Mouse (Mus musculus) MEL (cell line): ENCODE results near the gene Sbno2. TPM values are rescaled to one million over a fixed set of nuclear protein-coding genes. Genes with fewer than 3 reads are reported as not detected.
A peak's percentile ranks its signal among the peaks of the same experiment; 100 is the strongest.

Source experiments
- DNase-seq: peaks from one replicate; pipeline ENCODE4 v3.0.0; 2011; ENCODE audit warnings: low read depth, low spot score
- H3K27ac ChIP-seq: 2 replicates; pipeline ENCODE4 v1.5.1; 2012; ENCODE audit warnings: low read depth, mild to moderate bottlenecking, control low read depth, low read length, moderate library complexity; ENCODE audit not compliant: control insufficient read depth
- H3K27me3 ChIP-seq, 2 experiments: fragments of 150-350 bp in 1 of 2; sonication (generic) in 1 of 2; 2 replicates each; pipeline ENCODE4 v1.6.1; 2012; ENCODE audit warnings: low read length in 2 of 2, mild to moderate bottlenecking in 2 of 2, improper control_type of control experiment in 1 of 2, moderate library complexity in 1 of 2; ENCODE audit not compliant: insufficient read depth in 2 of 2, control insufficient read depth in 1 of 2
- H3K36me3 ChIP-seq, 2 experiments: 2 replicates each; pipeline ENCODE4 v1.6.1; 2012 to 2014; ENCODE audit warnings: low read length in 2 of 2, improper control_type of control experiment in 1 of 2, inconsistent platforms in 1 of 2, mild to moderate bottlenecking in 1 of 2; ENCODE audit not compliant: insufficient read depth in 2 of 2, control insufficient read depth in 1 of 2
- H3K4me1 ChIP-seq, 2 experiments: fragments of 150-350 bp in 1 of 2; sonication (generic) in 1 of 2; 2 replicates each; pipeline ENCODE4 v1.6.1; 2012; ENCODE audit warnings: low read length in 2 of 2, improper control_type of control experiment in 1 of 2, mild to moderate bottlenecking in 1 of 2; ENCODE audit not compliant: insufficient read depth in 2 of 2, control insufficient read depth in 1 of 2
- H3K4me3 ChIP-seq, 2 experiments: fragments of 150-350 bp in 1 of 2; sonication (generic) in 1 of 2; 2 replicates each; pipeline ENCODE4 v1.5.1; 2012; ENCODE audit warnings: low read depth in 2 of 2, low read length in 2 of 2, mild to moderate bottlenecking in 2 of 2, moderate library complexity in 2 of 2, control low read depth in 1 of 2, improper control_type of control experiment in 1 of 2; ENCODE audit not compliant: control insufficient read depth in 1 of 2, insufficient read depth in 1 of 2
- H3K79me2 ChIP-seq: 2 replicates; pipeline ENCODE4 v1.6.1; 2012; ENCODE audit warnings: mild to moderate bottlenecking, low read length, moderate library complexity; ENCODE audit not compliant: control insufficient read depth, poor library complexity, insufficient read depth
- H3K9ac ChIP-seq: 2 replicates; pipeline ENCODE4 v1.6.1; 2012; ENCODE audit warnings: low read depth, mild to moderate bottlenecking, control low read depth, low read length, moderate library complexity; ENCODE audit not compliant: control insufficient read depth, poor library complexity, severe bottlenecking
- H3K9me3 ChIP-seq: fragments of 150-350 bp; sonication (generic); replicated peaks from 2 replicates; pipeline ENCODE4 v1.6.1; 2012; ENCODE audit warnings: mild to moderate bottlenecking, low read length, improper control_type of control experiment, moderate library complexity; ENCODE audit not compliant: insufficient read depth
- BHLHE40 ChIP-seq: IDR thresholded peaks from 2 replicates; pipeline ENCODE4 v1.6.1; 2012; ENCODE audit warnings: low read depth, mild to moderate bottlenecking, inconsistent platforms, low read length, improper control_type of control experiment, borderline replicate concordance
- CHD1 ChIP-seq: IDR thresholded peaks from 2 replicates; pipeline ENCODE4 v1.6.1; 2012; ENCODE audit warnings: low read depth, mild to moderate bottlenecking, inconsistent platforms, low read length, improper control_type of control experiment
- CTCF ChIP-seq, 3 experiments: IDR thresholded peaks in 2 of 3; conservative IDR thresholded peaks in 1 of 3; 2 replicates each; pipeline ENCODE4 v1.5.1; 2011 to 2012; ENCODE audit warnings: low read length in 3 of 3, low read depth in 2 of 3, mild to moderate bottlenecking in 2 of 3, improper control_type of control experiment in 1 of 3, inconsistent platforms in 1 of 3, mixed read lengths in 1 of 3, moderate library complexity in 1 of 3; ENCODE audit not compliant: control insufficient read depth in 1 of 3, insufficient read depth in 1 of 3, poor library complexity in 1 of 3, severe bottlenecking in 1 of 3
- E2F4 ChIP-seq: IDR thresholded peaks from 2 replicates; pipeline ENCODE4 v1.6.1; 2011; ENCODE audit warnings: low read depth, low read length, improper control_type of control experiment, borderline replicate concordance
- ELF1 ChIP-seq: IDR thresholded peaks from 2 replicates; pipeline ENCODE4 v1.6.1; 2014; ENCODE audit warnings: low read depth, mild to moderate bottlenecking, inconsistent platforms, low read length, improper control_type of control experiment, moderate library complexity
- EP300 ChIP-seq, 2 experiments: IDR thresholded peaks; 2 replicates each; pipeline ENCODE4 v1.6.1; 2011; ENCODE audit warnings: improper control_type of control experiment in 2 of 2, low read length in 2 of 2, low read depth in 1 of 2, mild to moderate bottlenecking in 1 of 2
- GABPA ChIP-seq: IDR thresholded peaks from 2 replicates; pipeline ENCODE4 v1.6.1; 2012; ENCODE audit warnings: low read depth, mild to moderate bottlenecking, inconsistent platforms, low read length, improper control_type of control experiment, moderate library complexity
- GATA1 ChIP-seq: IDR thresholded peaks from 2 replicates; pipeline ENCODE4 v1.6.1; 2011; ENCODE audit warnings: low read depth, low read length, improper control_type of control experiment
- HCFC1 ChIP-seq: IDR thresholded peaks from 2 replicates; pipeline ENCODE4 v1.6.1; 2012; ENCODE audit warnings: low read depth, mild to moderate bottlenecking, inconsistent platforms, low read length, improper control_type of control experiment, moderate library complexity
- JUND ChIP-seq: IDR thresholded peaks from 2 replicates; pipeline ENCODE4 v1.6.1; 2011; ENCODE audit warnings: low read depth, mild to moderate bottlenecking, improper control_type of control experiment, low read length
- MAFK ChIP-seq: IDR thresholded peaks from 2 replicates; pipeline ENCODE4 v1.6.1; 2011; ENCODE audit warnings: low read depth, mild to moderate bottlenecking, low read length, improper control_type of control experiment, borderline replicate concordance
- MAX ChIP-seq: IDR thresholded peaks from 2 replicates; pipeline ENCODE4 v1.6.1; 2011; ENCODE audit warnings: low read length, improper control_type of control experiment
- MAZ ChIP-seq: IDR thresholded peaks from 2 replicates; pipeline ENCODE4 v1.6.1; 2012; ENCODE audit warnings: low read depth, mild to moderate bottlenecking, inconsistent platforms, low read length, improper control_type of control experiment
- MEF2A ChIP-seq: IDR thresholded peaks from 2 replicates; pipeline ENCODE4 v1.6.1; 2014; ENCODE audit warnings: low read depth, mild to moderate bottlenecking, inconsistent platforms, low read length, improper control_type of control experiment; ENCODE audit not compliant: poor library complexity, insufficient replicate concordance, severe bottlenecking; ENCODE audit errors: extremely low read depth
- MXI1 ChIP-seq: IDR thresholded peaks from 2 replicates; pipeline ENCODE4 v1.6.1; 2011; ENCODE audit warnings: mild to moderate bottlenecking, low read depth, low read length, improper control_type of control experiment
- MYB ChIP-seq: IDR thresholded peaks from 2 replicates; pipeline ENCODE4 v1.6.1; 2011; ENCODE audit warnings: mild to moderate bottlenecking, low read depth, low read length, improper control_type of control experiment
- MYC ChIP-seq: IDR thresholded peaks from 2 replicates; pipeline ENCODE4 v1.6.1; 2011; ENCODE audit warnings: low read depth, mild to moderate bottlenecking, low read length, improper control_type of control experiment, moderate library complexity
- NELFE ChIP-seq: IDR thresholded peaks from 2 replicates; pipeline ENCODE4 v1.6.1; 2011; ENCODE audit warnings: low read depth, low read length, improper control_type of control experiment
- NRF1 ChIP-seq: IDR thresholded peaks from 2 replicates; pipeline ENCODE4 v1.6.1; 2014; ENCODE audit warnings: low read depth, mild to moderate bottlenecking, inconsistent platforms, low read length, improper control_type of control experiment, moderate library complexity; ENCODE audit not compliant: poor library complexity, insufficient read depth, severe bottlenecking
- POLR2A ChIP-seq, 2 experiments: IDR thresholded peaks; 2 replicates each; pipeline ENCODE4 v1.6.1; 2011 to 2012; ENCODE audit warnings: low read length in 2 of 2, mild to moderate bottlenecking in 2 of 2, control low read depth in 1 of 2, improper control_type of control experiment in 1 of 2, low read depth in 1 of 2, moderate library complexity in 1 of 2; ENCODE audit not compliant: control insufficient read depth in 1 of 2, insufficient read depth in 1 of 2, poor library complexity in 1 of 2
- POLR2AphosphoS5 ChIP-seq: IDR thresholded peaks from 2 replicates; pipeline ENCODE4 v1.6.1; 2012; ENCODE audit warnings: low read depth, borderline replicate concordance, mild to moderate bottlenecking, inconsistent platforms, low read length, moderate library complexity, mixed read lengths
- RAD21 ChIP-seq: IDR thresholded peaks from 2 replicates; pipeline ENCODE4 v1.6.1; 2011; ENCODE audit warnings: mild to moderate bottlenecking, low read depth, low read length, improper control_type of control experiment
- RCOR1 ChIP-seq: IDR thresholded peaks from 2 replicates; pipeline ENCODE4 v1.6.1; 2012; ENCODE audit warnings: low read depth, mild to moderate bottlenecking, inconsistent platforms, low read length, improper control_type of control experiment
- SIN3A ChIP-seq: IDR thresholded peaks from 2 replicates; pipeline ENCODE4 v1.6.1; 2012; ENCODE audit warnings: low read length, improper control_type of control experiment, inconsistent platforms
- SMC3 ChIP-seq: IDR thresholded peaks from 2 replicates; pipeline ENCODE4 v1.6.1; 2011; ENCODE audit warnings: low read depth, low read length, improper control_type of control experiment
- TAL1 ChIP-seq: IDR thresholded peaks from 2 replicates; pipeline ENCODE4 v1.6.1; 2012; ENCODE audit warnings: mild to moderate bottlenecking, inconsistent platforms, low read length, moderate library complexity, mixed read lengths
- TBP ChIP-seq: IDR thresholded peaks from 2 replicates; pipeline ENCODE4 v1.8.0; 2011; ENCODE audit warnings: low read depth, low read length, improper control_type of control experiment
- TCF12 ChIP-seq: IDR thresholded peaks from 2 replicates; pipeline ENCODE4 v1.6.1; 2014; ENCODE audit warnings: low read depth, mild to moderate bottlenecking, inconsistent platforms, low read length, improper control_type of control experiment, moderate library complexity
- UBTF ChIP-seq: IDR thresholded peaks from 2 replicates; pipeline ENCODE4 v1.6.1; 2012; ENCODE audit warnings: low read depth, mild to moderate bottlenecking, inconsistent platforms, low read length, improper control_type of control experiment, moderate library complexity, borderline replicate concordance; ENCODE audit not compliant: insufficient read depth
- ZC3H11A ChIP-seq: IDR thresholded peaks from 2 replicates; pipeline ENCODE4 v1.6.1; 2012; ENCODE audit warnings: low read depth, mild to moderate bottlenecking, inconsistent platforms, low read length, improper control_type of control experiment
- ZMIZ1 ChIP-seq: IDR thresholded peaks from 2 replicates; pipeline ENCODE4 v1.6.1; 2012; ENCODE audit warnings: low read depth, mild to moderate bottlenecking, inconsistent platforms, low read length, improper control_type of control experiment, moderate library complexity
- ZNF384 ChIP-seq: IDR thresholded peaks from 2 replicates; pipeline ENCODE4 v1.6.1; 2012; ENCODE audit warnings: low read depth, mild to moderate bottlenecking, inconsistent platforms, low read length, improper control_type of control experiment
- polyA plus RNA-seq, 2 experiments: library from polyadenylated mRNA; stranded (reverse) in 1 of 2; unstranded in 1 of 2; fragments of >175 nt in 1 of 2; fragments of >200 nt in 1 of 2; gene quantifications; 2 replicates each; pipeline versions ENCODE4 v1.2.1 to v1.2.4; 2012; ENCODE audit warnings: low replicate concordance in 2 of 2, low read depth in 1 of 2; ENCODE audit not compliant: insufficient read length in 2 of 2, insufficient read depth in 1 of 2, missing spikeins in 1 of 2
- total RNA-seq: library from RNA; depleted of rRNA; stranded (reverse); fragments of 300-350 nt; gene quantifications from 2 replicates; pipeline ENCODE4 v1.2.3, GENCODE M21; 2012

Gene Sbno2
- total and polyA plus RNA-seq, 3 experiments, result 15.8 to 29.0 TPM; not detected in 1

DNA sequence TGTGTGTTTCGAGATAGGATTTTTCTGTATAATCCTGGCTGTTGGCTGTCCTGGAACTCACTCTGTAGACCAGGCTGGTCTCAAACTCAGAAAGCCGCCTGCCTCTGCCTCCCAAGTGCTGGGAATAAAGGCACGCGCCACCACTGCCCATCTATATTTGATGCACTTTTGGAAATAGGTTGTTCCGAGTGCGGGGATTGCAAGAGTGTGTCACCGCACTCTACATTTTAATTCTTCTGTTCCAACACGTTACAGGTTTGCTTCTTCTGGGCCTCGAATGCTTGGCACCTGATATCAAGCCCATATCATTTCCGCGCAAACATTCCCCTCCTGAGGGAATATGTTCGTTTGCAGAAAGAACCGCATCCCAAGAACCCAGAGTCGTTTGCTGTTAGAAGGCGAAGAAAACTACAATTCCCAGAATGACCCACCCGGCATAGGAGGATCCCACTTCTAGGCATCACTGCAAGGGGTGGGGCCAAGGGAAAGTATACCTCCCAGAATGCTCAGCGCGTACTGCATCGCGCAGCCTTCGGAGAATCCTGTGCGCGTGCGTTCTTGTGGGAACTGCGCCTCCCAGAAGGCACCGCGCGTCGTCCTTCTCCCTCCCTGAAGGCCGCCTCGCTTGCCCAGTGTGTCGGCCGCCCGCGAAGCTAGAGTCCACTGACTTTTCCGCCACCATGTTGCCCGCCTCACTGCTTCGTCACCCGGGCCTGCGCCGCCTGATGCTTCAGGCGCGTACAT, 36.6 kb upstream of the Sbno2 start (continued):
- peak; percentile 58 for TF ChIP-seq TCF12
- no peak for TF ChIP-seq RAD21
- TF ChIP-seq ZMIZ1, result peak; percentile 78; the same call in 1 of the 2 replicates

- peaks cover 29% of the 10 kb centered on the region for H3K79me2 ChIP-seq
- H3K36me3 ChIP-seq, result peaks cover 0 to 16% of the 10 kb centered on the region in 2 experiments; a peak in 2 of 4 replicates
- H3K4me3 ChIP-seq, result peak overlapping the region; percentile 74 to 80
- peaks cover 0 to 34% of the 10 kb centered on the region in 2 experiments; a peak in 3 of 4 replicates for H3K4me1 ChIP-seq
- no peaks in the 10 kb centered on the region for H3K9me3 ChIP-seq
- peak; percentile 99 for DNase-seq
- H3K9ac ChIP-seq, result peak overlapping the region; percentile 89
- peak overlapping the region; percentile 96 for H3K27ac ChIP-seq
- H3K27me3 ChIP-seq, result no peaks in the 10 kb centered on the region
- TF ChIP-seq ZC3H11A, result peak; percentile 68
- TF ChIP-seq UBTF, result no peak
- peak; percentile 80; the same call in 1 of the 2 replicates for TF ChIP-seq GABPA
- TF ChIP-seq TAL1, result no peak
- peak; percentile 77 for TF ChIP-seq BHLHE40
- TF ChIP-seq RAD21, result peak; percentile 77
- TF ChIP-seq ZMIZ1, result peak; percentile 65; the same call in 1 of the 2 replicates
- peak; percentile 93 for TF ChIP-seq SIN3A
- TF ChIP-seq POLR2AphosphoS5, result no peak
- no peak for TF ChIP-seq GATA1
- peak; percentile 10 to 86; a peak in 2 of 4 replicates for TF ChIP-seq POLR2A (IDR thresholded peaks at IDR 0.05; ENCODE audit: control insufficient read depth in 1 of 2, insufficient read depth in 1 of 2, low read depth in 1 of 2, low read length in 2 of 2, poor library complexity in 1 of 2)
- TF ChIP-seq MEF2A, result no peak
- peak; percentile 61 for TF ChIP-seq TCF12
- peak; percentile 74; the same call in 1 of the 2 replicates for TF ChIP-seq E2F4
- TF ChIP-seq SMC3, result peak; percentile 67
- no peak; the same call in 1 of the 2 replicates for TF ChIP-seq MYC
- TF ChIP-seq EP300 (IDR thresholded peaks at IDR 0.05; ENCODE audit: low read depth in 1 of 2, low read length in 2 of 2), result peak in 1 of 2 experiments; percentile 37; a peak in 1 of 4 replicates
- peak; percentile 92 for TF ChIP-seq HCFC1
- TF ChIP-seq MAX, result peak; percentile 78
- peak; percentile 87 for TF ChIP-seq MXI1
- TF ChIP-seq ELF1, result peak; percentile 84
- TF ChIP-seq ZNF384, result no peak
- TF ChIP-seq CTCF (IDR thresholded peaks at IDR 0.05 in 2 of 3, conservative IDR thresholded peaks at IDR 0.05 in 1 of 3; ENCODE audit: control insufficient read depth in 1 of 3, insufficient read depth in 1 of 3, low read depth in 2 of 3, low read length in 3 of 3, poor library complexity in 1 of 3, severe bottlenecking in 1 of 3), result peak in 2 of 3 experiments; percentile 78 to 81; a peak in 5 of 6 replicates
- TF ChIP-seq JUND, result peak; percentile 30; the same call in 1 of the 2 replicates
- no peak for TF ChIP-seq RCOR1
- peak; percentile 92 for TF ChIP-seq NRF1
- TF ChIP-seq MAFK, result no peak
- peak; percentile 63; the same call in 1 of the 2 replicates for TF ChIP-seq TBP
- TF ChIP-seq MAZ, result peak; percentile 98
- 0 out of 2 replicates have a peak, but pooled peaks have one; percentile 64 for TF ChIP-seq CHD1
- no peak for TF ChIP-seq MYB
- TF ChIP-seq NELFE, result peak; percentile 89
Observed at GRCm38 (mm10) chr10:80141243-80141642, 35.9 kb upstream of the Sbno2 start.
